Mouse (Mus musculus): Measurements from ENCODE around the gene B4galt3.

DNA sequence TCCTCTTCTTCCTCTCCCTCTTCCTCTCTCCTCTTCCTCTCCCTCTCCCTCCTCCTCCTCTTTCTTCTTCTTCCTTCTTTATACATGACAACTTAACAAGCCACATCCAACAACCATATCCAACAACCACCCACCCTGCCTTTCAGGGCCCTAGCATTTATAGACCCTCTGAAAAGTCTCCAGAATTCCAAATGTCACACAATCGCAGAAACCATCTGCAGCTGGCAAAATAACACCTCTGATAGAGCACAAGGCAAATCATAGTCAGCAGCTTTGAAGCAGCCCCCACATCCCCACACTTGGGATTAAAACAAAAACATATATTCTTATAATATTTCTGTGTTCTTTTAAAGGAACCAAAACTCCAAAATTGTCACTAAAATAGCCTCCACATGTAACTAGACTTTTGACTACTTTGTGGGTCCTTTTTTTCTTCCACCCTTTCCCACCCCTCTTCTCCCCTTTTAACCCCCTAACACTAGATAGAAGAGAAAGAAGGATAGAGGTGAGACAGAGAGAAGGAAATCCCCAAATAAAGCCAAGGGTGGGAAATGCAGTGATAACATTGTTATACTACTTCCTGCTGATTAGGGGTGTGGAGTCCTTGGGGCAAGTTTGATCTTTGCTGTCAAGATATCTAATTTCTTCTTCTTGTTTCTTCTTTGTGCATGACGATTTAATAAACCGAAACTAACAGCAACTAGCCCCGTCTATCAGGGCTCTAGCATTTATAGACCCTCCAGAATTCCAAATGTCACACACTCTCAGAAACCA lies 4.0 kb upstream of the B4galt3 start:
- TF ChIP-seq POLR2A (IDR thresholded peaks at IDR 0.05; ENCODE audit: low read depth, low read length) (no peak), CTCF (IDR thresholded peaks at IDR 0.05; ENCODE audit: extremely low read depth, insufficient read length, insufficient replicate concordance, low read depth, low read length) (no peak)
